Mouse (Mus musculus) heart, adult 2 months (tissue): Measurements from ENCODE around the gene Alg14.

Source experiments
- CTCF ChIP-seq: fragments of 200-600 bp; IDR thresholded peaks from 2 replicates; pipeline ENCODE4 v1.8.1; 2022; ENCODE audit warnings: antibody characterized with exemption, mild to moderate bottlenecking, moderate library complexity
- POLR2A ChIP-seq: fragments of 200-500 bp; IDR thresholded peaks from 2 replicates; pipeline ENCODE4 v1.6.1; 2011; ENCODE audit warnings: mild to moderate bottlenecking, low read depth, low read length, control low read depth; ENCODE audit not compliant: insufficient read depth

- TF ChIP-seq CTCF, result no peak
- TF ChIP-seq POLR2A, result no peak
These were observed 82.4 kb downstream of the Alg14 start for GRCm38 (mm10) chr3:121373897-121374441.
